Mouse (Mus musculus) urinary bladder, adult 18-20 months (tissue): ENCODE measurements around the gene Smarcal1.
A peak's percentile ranks its signal among the peaks of the same experiment; 100 is the strongest.

Experiments
- DNase-seq, 2 experiments: peaks; one replicate each; pipeline ENCODE4 v3.0.0; 2022; ENCODE audit warnings: low spot score in 2 of 2, mixed read lengths in 2 of 2

The Smarcal1 gene

GRCm38 (mm10) chr1:72582947-72583731 lies at the start of gene Smarcal1:
TSS of gene Smarcal1 (plus strand) at chr1:72583251.
- peak; percentile 87 to 93 for DNase-seq

- no peak for DNase-seq
Measured at GRCm38 (mm10) chr1:72533439-72533838, 49.6 kb upstream of the Smarcal1 start.

- no peak for DNase-seq
Measured at GRCm38 (mm10) chr1:72535725-72536571, 47.1 kb upstream of the Smarcal1 start.

- peak; percentile 2 to 39 for DNase-seq
Measured at GRCm38 (mm10) chr1:72536611-72537351, 46.3 kb upstream of the Smarcal1 start, which contains the start of gene March4. TSS of gene March4 (minus strand) at chr1:72536930.

GRCm38 (mm10) chr1:72538266-72538665 lies 44.8 kb upstream of the Smarcal1 start:
- DNase-seq = no peak

GRCm38 (mm10) chr1:72550317-72550716 lies 32.7 kb upstream of the Smarcal1 start:
- DNase-seq = no peak

- DNase-seq = peak in 1 of 2 experiments; percentile 46
Measured at GRCm38 (mm10) chr1:72556471-72556870, 26.6 kb upstream of the Smarcal1 start.

GRCm38 (mm10) chr1:72558625-72559024 lies 24.4 kb upstream of the Smarcal1 start:
- DNase-seq = no peak

- no peak for DNase-seq
Measured at GRCm38 (mm10) chr1:72564334-72564962, 18.6 kb upstream of the Smarcal1 start.

- no peak for DNase-seq
Measured at GRCm38 (mm10) chr1:72567056-72567455, 16.0 kb upstream of the Smarcal1 start.

GRCm38 (mm10) chr1:72568725-72569124 lies 14.3 kb upstream of the Smarcal1 start:
- DNase-seq = no peak

- no peak for DNase-seq
Measured at GRCm38 (mm10) chr1:72574047-72574446, 9.0 kb upstream of the Smarcal1 start.

GRCm38 (mm10) chr1:72574608-72575007 lies 8.4 kb upstream of the Smarcal1 start:
- no peak for DNase-seq

- DNase-seq = no peak
Measured at GRCm38 (mm10) chr1:72575121-72575520, 7.9 kb upstream of the Smarcal1 start.

- no peak for DNase-seq
Measured at GRCm38 (mm10) chr1:72577481-72577922, 5.5 kb upstream of the Smarcal1 start.

GRCm38 (mm10) chr1:72578351-72578750 lies 4.7 kb upstream of the Smarcal1 start:
- DNase-seq = no peak

GRCm38 (mm10) chr1:72578806-72579205 lies 4.2 kb upstream of the Smarcal1 start:
- DNase-seq = no peak

GRCm38 (mm10) chr1:72583906-72584305 lies 855 bp downstream of the Smarcal1 start:
- no peak for DNase-seq

GRCm38 (mm10) chr1:72585971-72586875 lies 3.2 kb downstream of the Smarcal1 start:
- DNase-seq = no peak

GRCm38 (mm10) chr1:72587532-72587931 lies 4.5 kb downstream of the Smarcal1 start:
- DNase-seq = no peak
